ENCODE assay signal across 9 mouse cellular contexts in the genomic region with DNA sequence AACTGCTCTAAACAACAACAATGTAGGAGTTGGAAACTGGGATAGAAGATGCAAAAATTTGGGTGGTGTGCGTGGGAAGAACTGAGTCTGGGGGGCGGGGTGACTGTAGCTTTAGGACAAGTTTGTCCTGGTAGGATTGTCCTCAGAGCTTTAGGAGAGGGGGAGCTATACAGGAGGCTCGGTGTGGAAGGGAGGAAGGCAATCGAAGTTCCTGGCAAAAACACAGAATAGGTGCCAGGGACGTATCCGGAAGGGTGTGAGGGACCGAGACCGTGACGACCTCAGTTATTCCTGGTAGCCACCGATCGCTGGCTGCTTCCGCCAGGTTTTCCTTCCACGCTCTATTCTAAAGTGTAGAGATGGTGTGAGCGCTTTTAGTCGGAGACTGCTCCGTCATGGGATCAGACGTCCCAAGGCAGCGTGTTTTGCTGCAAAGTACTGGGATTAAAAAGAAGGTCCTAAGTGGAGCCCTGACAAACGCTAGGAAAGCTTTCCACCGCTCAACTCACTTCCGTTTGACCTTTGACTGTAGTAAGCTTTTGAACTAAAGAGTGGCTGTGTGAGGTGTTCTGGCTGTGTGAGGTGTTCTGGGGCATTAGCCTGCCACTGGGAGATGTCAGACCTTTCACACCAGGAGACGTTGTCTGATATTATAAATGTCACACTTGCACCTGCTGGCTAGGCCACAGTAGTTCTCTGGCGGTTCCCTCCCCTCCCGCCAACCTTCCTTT. TPM values are rescaled to one million over a fixed set of nuclear protein-coding genes. Genes with fewer than 3 reads are reported as not detected.
DNase-seq lines count a peak whose midpoint lies in the region; ATAC-seq and TF ChIP-seq lines count a peak whose summit lies in the region.
"Had no signal": no experiment of that assay in that cellular context is flagged by ENCODE, and none has a peak within 500 bp of the region (broad histone marks: within the 10 kb centered on the region; RNA-seq: fewer than 3 reads in every experiment).

No protein-coding gene starts in this region.

- 5% methylated on average over 24 of the region's 24 CpGs for WGBS in forebrain, embryonic 11.5 days
- 6% methylated on average over 24 of the region's 24 CpGs for WGBS in limb, embryonic 12.5 days
- 36% methylated on average over 24 of the region's 24 CpGs for WGBS in olfactory bulb, adult 2 months

- ATAC-seq in forebrain, embryonic 11.5 days (replicated peaks; ENCODE audit: low FRiP score), result 0 out of 2 replicates have a peak, but pooled peaks have one; percentile 10
- no peak for ATAC-seq in limb, embryonic 12.5 days (ENCODE audit: insufficient number of reproducible peaks, insufficient read depth, low FRiP score, low TSS enrichment, low read depth)
- ATAC-seq in megakaryocyte, adult 5-6 weeks (ENCODE audit: poor library complexity, severe bottlenecking), result no peak

- H3K4me3 ChIP-seq in layer of hippocampus, adult 2 months, result peak overlapping the region; percentile 71
- peak overlapping the region; percentile 50; the same call in 1 of the 2 replicates for H3K4me3 ChIP-seq in forebrain, embryonic 11.5 days (ENCODE audit: low read depth, low read length)
- H3K4me3 ChIP-seq in limb, embryonic 12.5 days (replicated peaks), result peak overlapping the region; percentile 63
- H3K4me3 ChIP-seq in olfactory bulb, adult 2 months (ENCODE audit: insufficient read depth, low read depth, low read length), result peak overlapping the region; percentile 21

- no peaks in the 10 kb centered on the region for H3K9me3 ChIP-seq in forebrain, embryonic 11.5 days (ENCODE audit: control insufficient read depth, low read length)
- H3K9me3 ChIP-seq in limb, embryonic 12.5 days, result peaks cover 6% of the 10 kb centered on the region; the same call in 1 of the 2 replicates

- TF ChIP-seq CTCF in layer of hippocampus, adult 2 months (conservative IDR thresholded peaks at IDR 0.05), result no peak
- no peak for TF ChIP-seq CTCF in olfactory bulb, adult 2 months (IDR thresholded peaks at IDR 0.05; ENCODE audit: insufficient read depth, low read depth, low read length)

- no peaks in the 10 kb centered on the region for H3K36me3 ChIP-seq in forebrain, embryonic 11.5 days (ENCODE audit: control insufficient read depth, insufficient read depth, low read length)
- H3K36me3 ChIP-seq in limb, embryonic 12.5 days, result no peaks in the 10 kb centered on the region

- no peaks in the 10 kb centered on the region; the same call in 1 of the 2 replicates for H3K4me1 ChIP-seq in forebrain, embryonic 11.5 days (replicated peaks; ENCODE audit: control insufficient read depth, insufficient read depth, low read length)
- H3K4me1 ChIP-seq in limb, embryonic 12.5 days (replicated peaks), result peaks cover 7% of the 10 kb centered on the region; the same call in 1 of the 2 replicates
- peaks cover 10% of the 10 kb centered on the region for H3K4me1 ChIP-seq in olfactory bulb, adult 2 months (ENCODE audit: control insufficient read depth, insufficient read depth, low read length)

- TF ChIP-seq POLR2A in olfactory bulb, adult 2 months (IDR thresholded peaks at IDR 0.05; ENCODE audit: insufficient read depth, low read depth, low read length), result no peak

- peak overlapping the region; percentile 92 for H3K27ac ChIP-seq in layer of hippocampus, adult 2 months
- no peak overlapping the region for H3K27ac ChIP-seq in forebrain, embryonic 11.5 days (ENCODE audit: low read depth, low read length)
- H3K27ac ChIP-seq in limb, embryonic 12.5 days, result no peak overlapping the region
- no peak overlapping the region for H3K27ac ChIP-seq in olfactory bulb, adult 2 months (ENCODE audit: insufficient read depth, low read depth, low read length)

- peak overlapping the region; percentile 97 for H3K4me2 ChIP-seq in forebrain, embryonic 11.5 days (ENCODE audit: low read depth, low read length, severe bottlenecking)
- H3K4me2 ChIP-seq in limb, embryonic 12.5 days, result peak overlapping the region; percentile 98

- DNase-seq in layer of hippocampus, adult 2 months (ENCODE audit: low spot score in 2 of 2), result no peak
- DNase-seq in layer of hippocampus, adult 18-20 months (ENCODE audit: low spot score in 2 of 2), result no peak
- peak; percentile 51 for DNase-seq in forebrain, embryonic 11.5 days (ENCODE audit: low spot score)
- no peak for DNase-seq in cerebellum, adult 11 months
- no peak for DNase-seq in right cerebral cortex, postnatal 10 days (ENCODE audit: low spot score in 2 of 2)
- DNase-seq: thymus, adult 18-20 months had no signal

- H3K9ac ChIP-seq in forebrain, embryonic 11.5 days (ENCODE audit: low read length), result no peak overlapping the region
- H3K9ac ChIP-seq in limb, embryonic 12.5 days (replicated peaks), result no peak overlapping the region

- peaks cover 29% of the 10 kb centered on the region for H3K27me3 ChIP-seq in forebrain, embryonic 11.5 days (ENCODE audit: control insufficient read depth, insufficient read depth, low read length)
- H3K27me3 ChIP-seq in limb, embryonic 12.5 days, result peaks cover 65% of the 10 kb centered on the region

RNA-seq across cellular contexts. Expression of a gene that starts 1.3 kb away (rescaled TPM):
- 10 to 100 TPM in 1 of 2 experiments, 1 to 10 TPM in 1; 9.8 to 11.9 TPM for total RNA-seq in layer of hippocampus, adult 2 months (2021)
- total RNA-seq in layer of hippocampus, adult 18-20 months (2021), result 10 to 100 TPM; 12.2 to 12.3 TPM
- 0.07 and 0.36 TPM in 2 replicates for polyA plus RNA-seq in forebrain, embryonic 11.5 days (2014; fragmentation: Nextera tagmentation; extraction: Ambion mirVana)
- 0.12 and 0.35 TPM in 2 replicates for polyA plus RNA-seq in limb, embryonic 12.5 days (2016; fragmentation: Nextera tagmentation; extraction: Ambion mirVana)
- polyA plus RNA-seq in olfactory bulb, adult 2 months (2012; ENCODE audit: insufficient read depth, insufficient read length, low replicate concordance, missing spikeins), result not detected in 2 replicates
- not detected in 2 replicates for total RNA-seq in megakaryocyte, adult 5-6 weeks (2015)
- not detected in 2 replicates for total RNA-seq in megakaryocyte, adult 5-6 weeks (2017)

RNA-seq across cellular contexts. Expression of a gene that starts 17.2 kb away (rescaled TPM):
- total RNA-seq in layer of hippocampus, adult 2 months (2021), result 100 to 1,000 TPM; 105 to 111 TPM
- total RNA-seq in layer of hippocampus, adult 18-20 months (2021), result 100 to 1,000 TPM; 108 to 110 TPM
- polyA plus RNA-seq in forebrain, embryonic 11.5 days (2014; fragmentation: Nextera tagmentation; extraction: Ambion mirVana), result 221 and 225 TPM in 2 replicates
- 193 and 202 TPM in 2 replicates for polyA plus RNA-seq in limb, embryonic 12.5 days (2016; fragmentation: Nextera tagmentation; extraction: Ambion mirVana)
- 97.9 TPM in 1 of 2 replicates, not detected in the other for polyA plus RNA-seq in olfactory bulb, adult 2 months (2012; ENCODE audit: insufficient read depth, insufficient read length, low replicate concordance, missing spikeins)
- total RNA-seq in megakaryocyte, adult 5-6 weeks (2015), result 58.4 and 59.6 TPM in 2 replicates
- 89.5 and 91.9 TPM in 2 replicates for total RNA-seq in megakaryocyte, adult 5-6 weeks (2017)

RNA-seq across cellular contexts. Expression of a gene that starts 30.4 kb away (rescaled TPM):
- 1 to 10 TPM; 1.2 TPM for total RNA-seq in layer of hippocampus, adult 2 months (2021)
- total RNA-seq in layer of hippocampus, adult 18-20 months (2021), result under 1 TPM; 0.30 to 0.91 TPM
- polyA plus RNA-seq in forebrain, embryonic 11.5 days (2014; fragmentation: Nextera tagmentation; extraction: Ambion mirVana), result not detected in 2 replicates
- polyA plus RNA-seq in limb, embryonic 12.5 days (2016; fragmentation: Nextera tagmentation; extraction: Ambion mirVana), result not detected in 2 replicates
- polyA plus RNA-seq in olfactory bulb, adult 2 months (2012; ENCODE audit: insufficient read depth, insufficient read length, low replicate concordance, missing spikeins), result not detected in 2 replicates
- not detected in 2 replicates for total RNA-seq in megakaryocyte, adult 5-6 weeks (2015)
- total RNA-seq in megakaryocyte, adult 5-6 weeks (2017), result not detected in 2 replicates

Comparison
In these comparisons a context has a peak if more than half of its experiments do, and no peak if none do; other contexts are left out.
1. H3K4me3 ChIP-seq: peak in every context shown above with its lines; median percentile 71 in layer of hippocampus, adult 2 months; 63 in limb, embryonic 12.5 days; 50 in forebrain, embryonic 11.5 days; 21 in olfactory bulb, adult 2 months.
2. RNA of a gene that starts 1.3 kb away (total RNA-seq): 12.2 to 12.3 TPM in layer of hippocampus, adult 18-20 months and 9.8 to 11.9 TPM in layer of hippocampus, adult 2 months; not detected in megakaryocyte, adult 5-6 weeks; every median in the first group is over 10 times any median in the second.